7 mouse cellular contexts compared by ENCODE assay signal in the genomic region with DNA sequence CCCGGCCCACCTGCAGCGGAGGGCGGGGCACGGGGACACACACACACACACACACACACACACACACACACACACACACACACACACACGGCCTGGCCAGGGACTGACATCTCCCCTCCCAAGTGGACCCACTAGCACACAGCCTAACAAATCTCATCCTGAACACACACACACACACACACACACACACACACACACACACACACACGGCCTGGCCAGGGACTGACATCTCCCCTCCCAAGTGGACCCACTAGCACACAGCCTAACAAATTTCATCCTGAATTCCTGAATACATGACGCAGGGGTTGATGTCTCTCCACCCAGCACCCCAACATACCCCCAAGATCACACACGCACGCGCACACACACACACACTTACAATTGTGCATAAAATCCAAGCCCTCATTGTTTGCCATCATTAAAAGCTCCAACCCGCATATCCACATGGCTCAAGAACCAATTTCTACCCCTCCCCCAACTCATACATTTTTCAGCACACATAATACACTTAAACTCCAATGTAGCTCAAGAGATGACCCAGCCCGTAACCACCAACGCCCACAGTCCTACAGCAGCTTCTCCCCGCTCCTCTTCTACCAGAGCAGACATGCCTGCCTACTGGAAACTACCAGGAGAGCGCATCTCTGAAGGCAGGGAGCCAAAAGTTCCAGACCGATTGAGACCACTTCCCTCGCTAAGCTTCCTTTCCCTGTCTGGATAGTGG. TPM values are rescaled to one million over a fixed set of nuclear protein-coding genes. Genes with fewer than 3 reads are reported as not detected.
A peak's percentile ranks its signal among the peaks of the same experiment; 100 is the strongest.
DNase-seq lines count a peak whose midpoint lies in the region; ATAC-seq and TF ChIP-seq lines count a peak whose summit lies in the region.
"Not testable (repeated sequence)": the region's sequence is repeated elsewhere in the genome, so short reads cannot be mapped to it uniquely, and the experiment has no call there.

No protein-coding gene starts in this region.

- H3K27ac ChIP-seq in brown adipose tissue, adult 24 weeks (replicated peaks; ENCODE audit: low read depth, low read length); forebrain, embryonic 13.5 days; heart, postnatal 0 days (ENCODE audit: low read depth); kidney, adult 2 months (ENCODE audit: insufficient read depth, low read depth, low read length); limb, embryonic 14.5 days (replicated peaks; ENCODE audit: low read depth, low read length): not testable (repeated sequence)
- H3K27ac ChIP-seq in neural tube, embryonic 12.5 days = 0 out of 2 replicates have a peak overlapping the region, but pooled peaks have one; percentile 37

- H3K4me3 ChIP-seq in brown adipose tissue, adult 24 weeks (ENCODE audit: insufficient read depth, low read depth, low read length) = peak overlapping the region; percentile 98
- peak overlapping the region; percentile 60 for H3K4me3 ChIP-seq in forebrain, embryonic 13.5 days
- peak overlapping the region; percentile 58 for H3K4me3 ChIP-seq in heart, postnatal 0 days (ENCODE audit: low read depth, low read length)
- H3K4me3 ChIP-seq in kidney, adult 2 months (ENCODE audit: insufficient read depth, low read depth, low read length) = peak overlapping the region; percentile 89
- H3K4me3 ChIP-seq in limb, embryonic 14.5 days (replicated peaks; ENCODE audit: low read length) = peak overlapping the region; percentile 78
- peak overlapping the region; percentile 61 for H3K4me3 ChIP-seq in neural tube, embryonic 12.5 days

- H3K9ac ChIP-seq in forebrain, embryonic 13.5 days = peak overlapping the region; percentile 73
- peak overlapping the region; percentile 63; the same call in 1 of the 2 replicates for H3K9ac ChIP-seq in heart, postnatal 0 days (replicated peaks; ENCODE audit: low read depth, low read length)
- H3K9ac ChIP-seq in limb, embryonic 14.5 days (ENCODE audit: low read depth, low read length, severe bottlenecking) = peak overlapping the region; percentile 75
- H3K9ac ChIP-seq in neural tube, embryonic 12.5 days = peak overlapping the region; percentile 69

- not testable (repeated sequence) for TF ChIP-seq CTCF in heart, postnatal 0 days (IDR thresholded peaks at IDR 0.05; ENCODE audit: low read depth); kidney, adult 2 months (conservative IDR thresholded peaks at IDR 0.05; ENCODE audit: insufficient read depth, insufficient read length, low read depth, low read length)

- peak; percentile 44 for ATAC-seq in forebrain, embryonic 13.5 days
- not testable (repeated sequence) for ATAC-seq in heart, postnatal 0 days (ENCODE audit: insufficient read depth, low read depth)
- peak; percentile 26; the same call in 1 of the 2 replicates for ATAC-seq in limb, embryonic 14.5 days (ENCODE audit: low FRiP score, low read depth)
- ATAC-seq in neural tube, embryonic 12.5 days (ENCODE audit: low FRiP score, low read depth) = peak; percentile 30

- peak overlapping the region; percentile 97 for H3K4me2 ChIP-seq in forebrain, embryonic 13.5 days
- peak overlapping the region; percentile 85 for H3K4me2 ChIP-seq in heart, postnatal 0 days (ENCODE audit: low read depth, low read length)
- peak overlapping the region; percentile 83 for H3K4me2 ChIP-seq in limb, embryonic 14.5 days (replicated peaks; ENCODE audit: low read depth, low read length, severe bottlenecking)
- peak overlapping the region; percentile 94 for H3K4me2 ChIP-seq in neural tube, embryonic 12.5 days (replicated peaks)

- 9% methylated on average over 13 of the region's 17 CpGs for WGBS in forebrain, embryonic 13.5 days
- WGBS in heart, postnatal 0 days = 16% methylated on average over 13 of the region's 17 CpGs
- WGBS in kidney, adult 2 months = 12% methylated on average over 17 of the region's 17 CpGs
- WGBS in limb, embryonic 14.5 days = 12% methylated on average over 12 of the region's 17 CpGs
- 11% methylated on average over 13 of the region's 17 CpGs for WGBS in neural tube, embryonic 12.5 days

- DNase-seq in heart, postnatal 0 days (ENCODE audit: low spot score); kidney, adult 2 months: not testable (repeated sequence)
- DNase-seq in limb, embryonic 14.5 days (ENCODE audit: low spot score) = peak; percentile 21
- peak; percentile 23 for DNase-seq in lung, postnatal 10 days

- not testable (repeated sequence) for TF ChIP-seq EP300 in heart, postnatal 0 days (IDR thresholded peaks at IDR 0.05; ENCODE audit: low read depth)

- H3K27me3 ChIP-seq in forebrain, embryonic 13.5 days = peaks cover 90% of the 10 kb centered on the region
- H3K27me3 ChIP-seq in heart, postnatal 0 days (ENCODE audit: control insufficient read depth, insufficient read depth, low read length); kidney, adult 2 months (replicated peaks; ENCODE audit: control insufficient read depth, insufficient read depth, low read length); limb, embryonic 14.5 days (ENCODE audit: control insufficient read depth, insufficient read depth, low read length): not testable (repeated sequence)
- H3K27me3 ChIP-seq in neural tube, embryonic 12.5 days (replicated peaks) = peaks cover 25% of the 10 kb centered on the region

- H3K36me3 ChIP-seq in forebrain, embryonic 13.5 days (ENCODE audit: poor library complexity, severe bottlenecking); heart, postnatal 0 days (replicated peaks; ENCODE audit: control insufficient read depth, insufficient read depth, low read length); kidney, adult 2 months (ENCODE audit: control insufficient read depth, insufficient read depth, low read length); limb, embryonic 14.5 days (ENCODE audit: control insufficient read depth, insufficient read depth, low read length); neural tube, embryonic 12.5 days: not testable (repeated sequence)

- TF ChIP-seq POLR2A in kidney, adult 2 months (IDR thresholded peaks at IDR 0.05; ENCODE audit: low read depth, low read length); limb, embryonic 14.5 days (IDR thresholded peaks at IDR 0.05; ENCODE audit: borderline replicate concordance, extremely low read depth, insufficient read depth, insufficient read length): not testable (repeated sequence)

- not testable (repeated sequence) for H3K4me1 ChIP-seq in brown adipose tissue, adult 24 weeks (ENCODE audit: control insufficient read depth, insufficient read depth, insufficient read length, low read length); heart, postnatal 0 days (ENCODE audit: control insufficient read depth, insufficient read depth); kidney, adult 2 months (ENCODE audit: control insufficient read depth, insufficient read depth, low read length)
- H3K4me1 ChIP-seq in forebrain, embryonic 13.5 days = peaks cover 31% of the 10 kb centered on the region
- H3K4me1 ChIP-seq in limb, embryonic 14.5 days (ENCODE audit: control insufficient read depth, insufficient read depth, low read length) = peaks cover 14% of the 10 kb centered on the region
- peaks cover 27% of the 10 kb centered on the region for H3K4me1 ChIP-seq in neural tube, embryonic 12.5 days

- H3K9me3 ChIP-seq in forebrain, embryonic 13.5 days (replicated peaks); heart, postnatal 0 days (replicated peaks; ENCODE audit: control insufficient read depth, low read length); limb, embryonic 14.5 days (ENCODE audit: control insufficient read depth, low read length); neural tube, embryonic 12.5 days: not testable (repeated sequence)

RNA-seq across cellular contexts. Expression of a gene that starts 0.4 kb away (rescaled TPM):
- 2.9 and 8.8 TPM in 2 replicates for polyA plus RNA-seq in brown adipose tissue, adult 24 weeks (2012; ENCODE audit: insufficient read depth, insufficient read length, missing spikeins)
- 3.7 and 5.1 TPM in 2 replicates for polyA plus RNA-seq in forebrain, embryonic 13.5 days (2015; fragmentation: Nextera tagmentation; extraction: Ambion mirVana)
- total RNA-seq in heart, postnatal 0 days (2014; rRNA removed; ENCODE audit: low replicate concordance) = 25.5 and 37.5 TPM in 2 replicates
- polyA plus RNA-seq in heart, postnatal 0 days (2015; fragmentation: Nextera tagmentation; extraction: Ambion mirVana) = 10.8 and 12.4 TPM in 2 replicates
- polyA plus RNA-seq in kidney, adult 2 months (2012; rRNA removed) = 31.1 and 34.6 TPM in 2 replicates
- 22.7 and 28.2 TPM in 2 replicates for polyA plus RNA-seq in limb, embryonic 14.5 days (2012; rRNA removed)
- 23.0 and 24.7 TPM in 2 replicates for polyA plus RNA-seq in limb, embryonic 14.5 days (2014; fragmentation: Nextera tagmentation; extraction: Ambion mirVana)
- 12.3 and 14.9 TPM in 2 replicates for polyA plus RNA-seq in neural tube, embryonic 12.5 days (2016; fragmentation: Nextera tagmentation; extraction: Ambion mirVana)
